9 mouse cellular contexts compared by ENCODE assay signal in genomic region chr11:102606751-102607171, GRCm38 (mm10). TPM values are rescaled to one million over a fixed set of nuclear protein-coding genes. Genes with fewer than 3 reads are reported as not detected.
DNase-seq lines count a peak whose midpoint lies in the region; ATAC-seq and TF ChIP-seq lines count a peak whose summit lies in the region.
"Had no signal": no experiment of that assay in that cellular context is flagged by ENCODE, and none has a peak within 500 bp of the region (broad histone marks: within the 10 kb centered on the region; RNA-seq: fewer than 3 reads in every experiment).

No protein-coding gene starts in this region.

- H3K4me3 ChIP-seq in layer of hippocampus, adult 2 months = peak overlapping the region; percentile 60
- peak overlapping the region; percentile 82 for H3K4me3 ChIP-seq in forebrain, embryonic 15.5 days
- H3K4me3 ChIP-seq in olfactory bulb, adult 2 months (ENCODE audit: insufficient read depth, low read depth, low read length) = peak overlapping the region; percentile 29

- ATAC-seq in forebrain, embryonic 15.5 days (replicated peaks) = no peak
- ATAC-seq: Patski had no signal

- no peak for TF ChIP-seq POLR2A in olfactory bulb, adult 2 months (IDR thresholded peaks at IDR 0.05; ENCODE audit: insufficient read depth, low read depth, low read length)

- intact Hi-C loops in left cerebral cortex, postnatal 14 days (cut with DNase I) = loop anchor here (5.0 kb wide), 1 partner anchor 36 kb away; no protein-coding TSS in a partner anchor
- intact Hi-C loops in gastrocnemius, postnatal 14 days (cut with DNase I; ENCODE audit: low total_unique reads) = no loop called here

- no peaks in the 10 kb centered on the region for H3K9me3 ChIP-seq in forebrain, embryonic 15.5 days

- no peak for DNase-seq in layer of hippocampus, adult 2 months (ENCODE audit: low spot score in 2 of 2)
- no peak for DNase-seq in layer of hippocampus, postnatal 36 days
- peak; percentile 47 to 58 for DNase-seq in kidney, postnatal 4 days
- no peak for DNase-seq in left cerebral cortex, postnatal 14 days (ENCODE audit: low spot score in 2 of 2)
- DNase-seq in frontal cortex, postnatal 10 days (ENCODE audit: low spot score in 2 of 2) = no peak
- no peak for DNase-seq in gastrocnemius, postnatal 14 days

- TF ChIP-seq CTCF in layer of hippocampus, adult 2 months (conservative IDR thresholded peaks at IDR 0.05) = no peak
- no peak for TF ChIP-seq CTCF in olfactory bulb, adult 2 months (IDR thresholded peaks at IDR 0.05; ENCODE audit: insufficient read depth, low read depth, low read length)

- H3K4me2 ChIP-seq in forebrain, embryonic 15.5 days (replicated peaks) = peak overlapping the region; percentile 85

- peak overlapping the region; percentile 23; the same call in 1 of the 2 replicates for H3K27ac ChIP-seq in layer of hippocampus, adult 2 months
- peak overlapping the region; percentile 77 for H3K27ac ChIP-seq in forebrain, embryonic 15.5 days (replicated peaks)
- no peak overlapping the region for H3K27ac ChIP-seq in olfactory bulb, adult 2 months (ENCODE audit: insufficient read depth, low read depth, low read length)

- H3K9ac ChIP-seq in forebrain, embryonic 15.5 days (replicated peaks) = peak overlapping the region; percentile 82

- WGBS in forebrain, embryonic 15.5 days = under 1% methylated on average over 12 of the region's 12 CpGs
- 6% methylated on average over 12 of the region's 12 CpGs for WGBS in olfactory bulb, adult 2 months

- H3K4me1 ChIP-seq in forebrain, embryonic 15.5 days = peaks cover 58% of the 10 kb centered on the region
- peaks cover 21% of the 10 kb centered on the region; the same call in 1 of the 2 replicates for H3K4me1 ChIP-seq in olfactory bulb, adult 2 months (ENCODE audit: control insufficient read depth, insufficient read depth, low read length)

- H3K27me3 ChIP-seq in forebrain, embryonic 15.5 days = no peaks in the 10 kb centered on the region
- H3K27me3 ChIP-seq: Patski had no signal

- H3K36me3 ChIP-seq in forebrain, embryonic 15.5 days = no peaks in the 10 kb centered on the region

RNA-seq across cellular contexts. Expression of gene Fzd2, which starts 2.6 kb away (rescaled TPM):
- total RNA-seq in layer of hippocampus, adult 2 months (2021) = 1 to 10 TPM; 7.5 to 9.2 TPM
- 1 to 10 TPM; 6.3 to 8.9 TPM for total RNA-seq in layer of hippocampus, postnatal 36 days (2021)
- 18.4 and 20.3 TPM in 2 replicates for polyA plus RNA-seq in forebrain, embryonic 15.5 days (2015; fragmentation: Nextera tagmentation; extraction: Ambion mirVana)
- not detected in 2 replicates for polyA plus RNA-seq in olfactory bulb, adult 2 months (2012; ENCODE audit: insufficient read depth, insufficient read length, low replicate concordance, missing spikeins)
- 10 to 100 TPM; 10.6 to 11.1 TPM for total RNA-seq in left cerebral cortex, postnatal 14 days (2021)
- total RNA-seq in gastrocnemius, postnatal 14 days (2021) = 1 to 10 TPM; 3.6 to 7.3 TPM

RNA-seq across cellular contexts. Expression of gene Gm11627, which starts 27.5 kb away (rescaled TPM):
- 1 to 10 TPM; 3.9 to 4.2 TPM for total RNA-seq in layer of hippocampus, adult 2 months (2021)
- 1 to 10 TPM in 1 of 2 experiments, under 1 TPM in 1; 0.90 to 3.2 TPM for total RNA-seq in layer of hippocampus, postnatal 36 days (2021)
- polyA plus RNA-seq in forebrain, embryonic 15.5 days (2015; fragmentation: Nextera tagmentation; extraction: Ambion mirVana) = 8.2 and 10.1 TPM in 2 replicates
- not detected in 2 replicates for polyA plus RNA-seq in olfactory bulb, adult 2 months (2012; ENCODE audit: insufficient read depth, insufficient read length, low replicate concordance, missing spikeins)
- 1 to 10 TPM; 3.5 to 9.8 TPM for total RNA-seq in left cerebral cortex, postnatal 14 days (2021)
- total RNA-seq in gastrocnemius, postnatal 14 days (2021) = under 1 TPM; 0.38 to 0.66 TPM
- polyA plus RNA-seq: Patski had no signal

RNA-seq across cellular contexts. Expression of gene Gpatch8, which starts 50.6 kb away (rescaled TPM):
- total RNA-seq in layer of hippocampus, adult 2 months (2021) = 10 to 100 TPM; 53.0 to 58.9 TPM
- 10 to 100 TPM; 44.1 to 58.6 TPM for total RNA-seq in layer of hippocampus, postnatal 36 days (2021)
- polyA plus RNA-seq in forebrain, embryonic 15.5 days (2015; fragmentation: Nextera tagmentation; extraction: Ambion mirVana) = 77.6 and 80.8 TPM in 2 replicates
- polyA plus RNA-seq in olfactory bulb, adult 2 months (2012; ENCODE audit: insufficient read depth, insufficient read length, low replicate concordance, missing spikeins) = 94.4 and 138 TPM in 2 replicates
- total RNA-seq in left cerebral cortex, postnatal 14 days (2021) = 10 to 100 TPM; 52.1 to 62.1 TPM
- 10 to 100 TPM; 21.1 to 27.7 TPM for total RNA-seq in gastrocnemius, postnatal 14 days (2021)

RNA-seq across cellular contexts. Expression of gene Meioc, which starts 56.8 kb away (rescaled TPM):
- not detected for total RNA-seq in layer of hippocampus, adult 2 months (2021)
- not detected for total RNA-seq in layer of hippocampus, postnatal 36 days (2021)
- 0.08 and 0.10 TPM in 2 replicates for polyA plus RNA-seq in forebrain, embryonic 15.5 days (2015; fragmentation: Nextera tagmentation; extraction: Ambion mirVana)
- not detected in 2 replicates for polyA plus RNA-seq in olfactory bulb, adult 2 months (2012; ENCODE audit: insufficient read depth, insufficient read length, low replicate concordance, missing spikeins)
- total RNA-seq in left cerebral cortex, postnatal 14 days (2021) = not detected
- total RNA-seq in gastrocnemius, postnatal 14 days (2021) = not detected

Comparison
In these comparisons a context has a peak if more than half of its experiments do, and no peak if none do; other contexts are left out.
1. DNase-seq: peak in kidney, postnatal 4 days (2 of 2); none in layer of hippocampus, adult 2 months (0 of 2), layer of hippocampus, postnatal 36 days (0 of 2), left cerebral cortex, postnatal 14 days (0 of 2), frontal cortex, postnatal 10 days (0 of 2) and gastrocnemius, postnatal 14 days (single experiment).
2. H3K4me3 ChIP-seq: peak in every context shown above with its lines; median percentile 82 in forebrain, embryonic 15.5 days; 60 in layer of hippocampus, adult 2 months; 29 in olfactory bulb, adult 2 months.